Mouse (Mus musculus): ENCODE measurements around the gene Rai14. TPM values are rescaled to one million over a fixed set of nuclear protein-coding genes. Genes with fewer than 3 reads are reported as not detected.

The Rai14 gene
- polyA plus RNA-seq (2012; rRNA removed), result 13.6 and 18.9 TPM in 2 replicates

DNA sequence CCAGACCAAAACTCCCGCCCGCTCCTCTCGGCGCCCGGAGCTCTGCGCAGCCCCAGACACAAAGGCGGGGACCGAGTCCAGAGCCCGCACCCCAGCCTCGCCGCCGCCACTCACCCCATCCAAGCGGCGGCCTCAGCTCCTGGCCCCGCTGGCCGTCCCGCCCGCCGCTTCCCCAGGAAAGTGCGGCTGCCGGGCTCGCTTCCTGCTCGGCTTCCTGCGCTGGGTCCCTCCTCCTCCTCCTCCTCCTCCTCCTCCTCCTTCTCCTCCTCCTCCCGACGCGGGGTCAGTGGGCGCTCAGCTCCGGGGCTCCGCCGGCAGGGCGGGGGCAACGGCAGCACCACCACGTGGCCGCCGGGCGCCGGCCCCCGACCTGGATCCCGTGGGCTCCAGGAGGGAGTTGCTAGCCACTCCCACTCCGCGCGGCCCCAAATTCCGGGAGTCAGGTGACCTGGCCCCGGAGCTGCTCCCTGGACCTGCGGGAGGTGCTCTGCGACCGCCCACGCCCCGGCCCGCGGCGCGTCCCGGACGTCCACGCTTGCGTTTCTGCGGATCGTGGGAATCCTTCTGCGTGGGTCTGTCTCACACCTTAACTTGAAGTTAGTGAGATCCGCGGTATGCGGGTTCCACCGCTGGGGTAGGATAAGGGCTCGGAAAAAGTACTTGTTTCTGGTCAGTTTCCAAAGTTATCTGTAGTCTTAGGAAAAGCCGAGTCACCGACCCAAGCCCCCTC is at the start of gene Rai14:
TSS of gene Rai14 (minus strand) at position 216 of the 730 bp plus-strand sequence.
- peak; percentile 75 for DNase-seq (ENCODE audit: low read depth)
- TF ChIP-seq POLR2A (IDR thresholded peaks at IDR 0.05; ENCODE audit: borderline replicate concordance, extremely low read depth, insufficient read depth, insufficient read length, poor library complexity, severe bottlenecking) (peak; percentile 18; the same call in 1 of the 2 replicates), CTCF (IDR thresholded peaks at IDR 0.05; ENCODE audit: borderline replicate concordance, extremely low read depth, insufficient read depth, insufficient read length) (no peak)

DNA sequence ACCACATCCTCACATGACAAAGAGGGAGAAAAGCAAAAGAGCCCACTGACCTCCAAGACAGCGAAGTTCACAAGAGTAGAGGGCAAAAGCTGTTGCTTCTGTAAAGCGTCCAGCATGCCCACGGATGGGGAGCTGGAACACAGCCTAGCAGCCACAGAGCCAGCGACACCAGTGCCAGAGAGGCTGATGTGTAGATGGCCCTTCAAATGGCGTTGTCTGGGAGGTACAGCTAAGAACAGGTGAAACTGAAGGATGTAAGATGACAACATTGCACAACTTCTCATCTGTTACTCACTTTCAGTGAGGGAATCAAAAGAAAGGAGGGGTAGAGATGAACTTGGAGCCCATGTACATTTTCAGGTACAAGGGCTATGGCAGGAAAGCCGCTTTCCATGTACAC is 47.0 kb upstream of the Rai14 start:
- no peak for DNase-seq (ENCODE audit: low read depth)
- no peak for TF ChIP-seq CTCF (IDR thresholded peaks at IDR 0.05; ENCODE audit: borderline replicate concordance, extremely low read depth, insufficient read depth, insufficient read length)
- no peak for TF ChIP-seq POLR2A (IDR thresholded peaks at IDR 0.05; ENCODE audit: borderline replicate concordance, extremely low read depth, insufficient read depth, insufficient read length, poor library complexity, severe bottlenecking)

DNA sequence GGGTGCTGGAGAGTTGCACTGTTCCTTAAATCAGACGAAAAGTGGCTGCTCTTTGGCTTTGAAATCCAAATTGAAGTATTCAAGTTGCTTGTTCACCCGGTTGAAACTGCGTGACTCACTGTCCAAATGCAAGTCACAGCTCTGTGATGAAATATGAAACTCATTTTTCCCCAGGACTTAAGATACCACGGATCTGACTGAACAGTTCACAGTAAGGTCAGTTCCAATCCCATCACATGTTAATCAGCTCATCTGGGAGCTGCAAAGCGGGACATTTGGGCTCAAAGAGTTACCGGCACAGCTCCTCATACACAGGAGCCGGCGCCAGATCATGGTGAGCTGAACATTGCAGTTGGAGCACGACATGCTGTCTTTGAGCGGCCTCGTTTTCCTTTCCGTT is 45.6 kb upstream of the Rai14 start:
- DNase-seq (ENCODE audit: low read depth), result no peak
- TF ChIP-seq CTCF (IDR thresholded peaks at IDR 0.05; ENCODE audit: borderline replicate concordance, extremely low read depth, insufficient read depth, insufficient read length), result no peak
- TF ChIP-seq POLR2A (IDR thresholded peaks at IDR 0.05; ENCODE audit: borderline replicate concordance, extremely low read depth, insufficient read depth, insufficient read length, poor library complexity, severe bottlenecking), result no peak

DNA sequence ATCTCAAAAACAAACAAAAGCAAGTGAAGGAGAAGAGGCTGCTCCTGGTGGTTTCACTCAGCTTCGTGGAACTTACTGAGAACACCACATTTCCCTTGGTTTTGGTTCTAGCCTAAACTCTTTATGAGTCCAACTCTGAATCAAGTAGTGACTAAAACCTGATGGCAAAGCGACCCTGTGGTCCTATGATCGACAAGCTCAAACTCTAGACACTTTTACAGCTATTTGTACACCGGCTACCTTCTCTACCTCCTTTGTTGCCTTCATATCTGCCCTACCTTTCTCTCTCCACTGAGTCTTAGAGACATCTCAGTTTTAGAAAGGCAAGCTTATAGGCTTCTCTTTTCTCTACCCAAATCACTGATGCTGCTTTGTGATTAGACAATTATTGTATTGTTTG is 45.0 kb upstream of the Rai14 start:
- TF ChIP-seq CTCF (IDR thresholded peaks at IDR 0.05; ENCODE audit: borderline replicate concordance, extremely low read depth, insufficient read depth, insufficient read length) (no peak), POLR2A (IDR thresholded peaks at IDR 0.05; ENCODE audit: borderline replicate concordance, extremely low read depth, insufficient read depth, insufficient read length, poor library complexity, severe bottlenecking) (no peak)
- DNase-seq (ENCODE audit: low read depth), result no peak

DNA sequence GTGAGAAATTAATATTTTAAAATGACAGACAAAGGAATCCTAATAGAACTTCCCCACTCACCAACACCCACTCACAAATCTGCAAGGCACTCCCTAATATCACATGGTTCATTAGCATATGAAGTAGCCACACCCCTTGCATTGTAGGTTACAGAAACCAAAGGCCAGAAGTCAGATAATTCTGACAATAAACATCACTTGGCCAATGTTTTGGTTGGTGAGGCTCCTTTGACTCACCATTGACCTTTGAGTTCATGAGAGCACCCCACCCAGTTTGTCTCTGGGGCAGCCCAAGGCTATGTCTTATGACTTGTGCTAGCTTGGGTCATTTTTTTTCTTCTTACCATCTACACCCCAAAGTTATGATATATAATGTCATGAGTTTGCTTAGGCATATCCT is 44.4 kb upstream of the Rai14 start:
- TF ChIP-seq POLR2A (IDR thresholded peaks at IDR 0.05; ENCODE audit: borderline replicate concordance, extremely low read depth, insufficient read depth, insufficient read length, poor library complexity, severe bottlenecking) (no peak), CTCF (IDR thresholded peaks at IDR 0.05; ENCODE audit: borderline replicate concordance, extremely low read depth, insufficient read depth, insufficient read length) (no peak)
- no peak for DNase-seq (ENCODE audit: low read depth)

DNA sequence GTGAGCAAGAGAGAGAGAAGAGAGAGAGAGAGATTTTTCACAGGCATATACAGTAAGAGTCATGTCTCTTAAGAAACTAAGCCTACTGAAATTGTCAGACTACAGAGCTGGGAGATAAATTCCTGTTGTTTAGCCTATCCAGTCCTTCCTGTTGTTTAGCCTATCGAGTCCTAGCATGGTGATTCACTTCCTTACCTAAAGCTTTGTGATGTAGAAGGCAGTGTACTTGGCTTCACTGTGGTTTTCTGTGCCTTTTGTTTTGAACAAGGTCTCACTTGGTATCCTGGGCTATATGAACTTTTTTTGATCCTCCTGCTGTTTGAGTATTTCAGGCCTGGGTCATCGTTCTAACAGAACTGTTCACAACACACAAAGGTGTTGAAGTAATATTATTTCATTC is 36.7 kb upstream of the Rai14 start:
- DNase-seq (ENCODE audit: low read depth), result no peak
- TF ChIP-seq CTCF (IDR thresholded peaks at IDR 0.05; ENCODE audit: borderline replicate concordance, extremely low read depth, insufficient read depth, insufficient read length), result no peak
- TF ChIP-seq POLR2A (IDR thresholded peaks at IDR 0.05; ENCODE audit: borderline replicate concordance, extremely low read depth, insufficient read depth, insufficient read length, poor library complexity, severe bottlenecking), result no peak

DNA sequence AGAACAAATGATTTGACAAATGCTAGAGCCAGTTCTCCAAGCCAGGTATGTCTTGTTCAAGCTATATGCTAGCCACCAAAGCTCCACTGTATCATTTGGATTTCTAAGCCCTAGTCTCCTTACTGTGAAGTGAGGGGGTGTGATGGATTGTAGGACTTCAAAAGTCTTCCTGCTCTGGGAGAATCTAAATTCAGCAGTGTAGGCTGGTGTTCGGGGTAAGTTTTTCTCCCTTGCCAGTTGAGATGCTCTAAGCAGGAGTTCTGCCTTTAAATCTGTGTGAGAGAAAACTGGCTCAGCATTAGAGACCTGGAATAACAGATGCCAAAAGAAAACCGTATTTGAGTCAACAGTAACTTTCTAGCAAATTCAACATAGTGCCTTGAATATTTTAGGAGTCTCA is 35.9 kb upstream of the Rai14 start:
- no peak for TF ChIP-seq CTCF (IDR thresholded peaks at IDR 0.05; ENCODE audit: borderline replicate concordance, extremely low read depth, insufficient read depth, insufficient read length)
- no peak for DNase-seq (ENCODE audit: low read depth)

DNA sequence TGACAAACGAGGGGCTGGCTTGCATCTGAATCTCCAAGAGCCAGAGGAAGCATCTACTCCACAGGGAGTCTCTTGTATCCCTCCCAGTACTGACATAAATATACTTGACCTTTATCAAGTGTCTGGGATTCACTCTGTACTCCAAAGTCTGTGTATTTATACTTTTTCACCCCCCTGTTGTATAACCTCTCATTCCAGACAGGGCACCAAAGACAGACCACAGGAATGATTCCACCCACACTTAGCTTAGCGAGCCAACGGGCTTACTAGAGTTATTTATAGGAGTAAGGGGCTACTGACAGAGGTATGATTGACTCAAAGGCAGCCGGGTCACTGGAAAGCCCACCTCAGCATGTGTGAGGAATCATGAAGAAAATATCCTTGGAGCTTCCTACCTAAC is 35.3 kb upstream of the Rai14 start:
- TF ChIP-seq POLR2A (IDR thresholded peaks at IDR 0.05; ENCODE audit: borderline replicate concordance, extremely low read depth, insufficient read depth, insufficient read length, poor library complexity, severe bottlenecking), result no peak
- no peak for TF ChIP-seq CTCF (IDR thresholded peaks at IDR 0.05; ENCODE audit: borderline replicate concordance, extremely low read depth, insufficient read depth, insufficient read length)
- DNase-seq (ENCODE audit: low read depth), result no peak

DNA sequence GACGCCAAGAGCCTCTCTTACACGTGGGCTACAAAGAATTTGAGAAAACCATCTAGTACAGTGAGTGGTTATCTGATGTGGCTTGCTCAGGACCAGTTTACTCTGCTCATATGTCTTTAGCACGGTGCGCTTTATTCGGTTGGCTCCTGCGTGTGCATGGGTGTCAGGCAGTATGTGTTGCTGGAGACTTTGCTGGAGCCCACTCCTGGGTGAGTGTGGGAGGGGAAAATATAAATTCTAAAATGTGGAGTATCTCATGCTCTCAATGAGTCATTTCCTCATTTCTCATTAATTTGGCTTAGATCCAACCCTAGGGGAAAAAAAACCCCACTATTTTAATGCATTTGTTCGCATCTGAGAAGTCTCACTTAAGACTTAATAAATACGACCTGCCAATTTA is 33.2 kb upstream of the Rai14 start:
- DNase-seq (ENCODE audit: low read depth), result no peak
- TF ChIP-seq POLR2A (IDR thresholded peaks at IDR 0.05; ENCODE audit: borderline replicate concordance, extremely low read depth, insufficient read depth, insufficient read length, poor library complexity, severe bottlenecking), result no peak
- no peak for TF ChIP-seq CTCF (IDR thresholded peaks at IDR 0.05; ENCODE audit: borderline replicate concordance, extremely low read depth, insufficient read depth, insufficient read length)

DNA sequence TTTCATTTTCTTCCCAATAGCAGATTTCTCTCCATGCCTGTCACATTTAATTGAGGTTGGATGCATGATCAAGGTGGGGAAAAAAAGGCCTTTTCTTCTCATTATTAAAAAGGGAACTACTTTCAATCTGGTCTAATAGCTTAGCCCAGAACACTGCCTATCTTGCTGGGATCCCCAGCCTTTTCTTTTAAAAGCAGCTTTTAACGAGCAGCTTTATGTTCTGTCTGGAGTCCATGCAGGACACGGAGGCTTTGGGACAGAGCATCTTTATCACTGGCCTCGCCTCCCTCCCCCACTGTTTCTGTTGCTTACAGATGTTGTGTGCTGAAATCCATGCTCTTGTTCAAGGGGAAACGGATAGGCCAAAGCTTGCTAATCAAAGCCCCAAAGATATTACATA is 32.8 kb upstream of the Rai14 start:
- peak; percentile 73 for DNase-seq (ENCODE audit: low read depth)
- TF ChIP-seq CTCF (IDR thresholded peaks at IDR 0.05; ENCODE audit: borderline replicate concordance, extremely low read depth, insufficient read depth, insufficient read length), result no peak
- TF ChIP-seq POLR2A (IDR thresholded peaks at IDR 0.05; ENCODE audit: borderline replicate concordance, extremely low read depth, insufficient read depth, insufficient read length, poor library complexity, severe bottlenecking), result no peak

DNA sequence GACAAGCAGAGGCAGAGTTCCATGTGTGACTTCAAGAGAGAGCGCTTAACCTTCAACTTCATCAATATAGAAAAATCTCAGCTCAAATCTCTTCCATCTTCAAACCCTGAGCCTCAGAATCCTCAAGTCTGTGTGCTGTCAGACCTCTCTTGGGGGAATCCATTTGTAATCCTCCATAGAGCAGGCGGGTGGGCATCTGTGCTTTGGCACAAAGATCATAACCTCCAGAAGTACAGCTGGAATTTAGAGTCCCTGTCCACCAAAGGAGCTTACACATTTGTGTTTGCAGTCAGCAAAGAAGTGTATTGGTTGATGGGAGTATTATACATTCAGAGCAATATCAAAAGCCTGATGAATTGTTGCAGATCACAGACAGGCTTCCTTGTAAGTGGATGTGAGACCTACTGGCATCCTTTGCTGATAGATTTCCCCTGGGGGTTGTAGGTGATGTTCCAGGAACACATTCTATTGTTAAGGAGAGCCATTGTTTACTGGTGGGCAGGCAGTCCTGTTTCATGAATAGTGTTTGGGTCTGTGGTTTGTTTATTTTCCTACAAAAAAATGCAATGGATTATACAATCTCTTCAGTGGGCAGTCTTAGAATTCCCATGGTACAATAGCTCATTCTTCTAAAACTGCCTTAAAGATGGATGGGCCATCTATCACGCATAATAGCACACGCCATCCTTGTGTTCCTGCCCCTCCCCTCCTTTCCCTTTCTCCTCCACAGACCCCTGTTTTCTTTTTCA is 32.1 kb upstream of the Rai14 start:
- DNase-seq (ENCODE audit: low read depth), result peak; percentile 61
- no peak for TF ChIP-seq CTCF (IDR thresholded peaks at IDR 0.05; ENCODE audit: borderline replicate concordance, extremely low read depth, insufficient read depth, insufficient read length)
- no peak for TF ChIP-seq POLR2A (IDR thresholded peaks at IDR 0.05; ENCODE audit: borderline replicate concordance, extremely low read depth, insufficient read depth, insufficient read length, poor library complexity, severe bottlenecking)

DNA sequence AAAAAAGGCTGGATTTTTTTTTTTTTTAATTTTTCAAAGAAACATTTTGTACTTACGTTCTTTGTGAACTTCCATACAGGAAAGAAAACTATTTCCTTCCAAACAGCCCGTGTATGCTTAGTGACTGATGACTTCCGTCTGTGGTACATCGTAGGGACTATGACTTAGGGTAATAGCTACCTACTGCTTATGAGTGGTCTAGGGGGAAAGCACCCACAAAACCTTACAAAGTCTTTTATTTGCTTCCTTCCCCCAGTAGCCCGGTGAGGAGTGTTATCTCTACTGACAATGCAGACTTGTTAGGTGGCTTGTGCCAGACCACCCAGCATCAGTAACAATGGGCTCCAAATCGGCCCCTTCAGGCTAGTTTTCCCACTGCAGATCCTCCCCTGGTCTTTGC is 28.0 kb upstream of the Rai14 start:
- no peak for TF ChIP-seq POLR2A (IDR thresholded peaks at IDR 0.05; ENCODE audit: borderline replicate concordance, extremely low read depth, insufficient read depth, insufficient read length, poor library complexity, severe bottlenecking)
- no peak for DNase-seq (ENCODE audit: low read depth)
